Mouse (Mus musculus): ENCODE results near the gene Serinc4. TPM values are rescaled to one million over a fixed set of nuclear protein-coding genes. Genes with fewer than 3 reads are reported as not detected.

Gene Serinc4
- total and polyA plus RNA-seq, 2 experiments from 2014 or later, result 1.5 to 1.8 TPM

- Histone ChIP-seq H3K4me2 (ENCODE audit: low read depth, low read length, poor library complexity, severe bottlenecking) (peak overlapping the region; percentile 93), H3K4me1 (ENCODE audit: insufficient read depth, low read length) (0 out of 2 replicates have a peak, but pooled peaks cover 4% of the 10 kb centered on the region), H3K9ac (replicated peaks; ENCODE audit: low read length, poor library complexity, severe bottlenecking) (peak overlapping the region; percentile 92), H3K36me3 (ENCODE audit: insufficient read depth, low read length) (peaks cover 12% of the 10 kb centered on the region; the same call in 1 of the 2 replicates), H3K9me3 (ENCODE audit: low read length) (no peaks in the 10 kb centered on the region), H3K27me3 (ENCODE audit: insufficient read depth, low read length) (no peaks in the 10 kb centered on the region), H3K27ac (ENCODE audit: low read depth, low read length) (peak overlapping the region; percentile 94), H3K4me3 (ENCODE audit: low read depth, low read length) (peak overlapping the region; percentile 95)
- ATAC-seq (ENCODE audit: low FRiP score) (peak; percentile 80), DNase-seq (ENCODE audit: low spot score) (no peak)
- no peak for TF ChIP-seq CTCF (IDR thresholded peaks at IDR 0.05)
- WGBS, result under 1% methylated on average over 53 of the region's 54 CpGs
These were observed 7.0 kb downstream of the Serinc4 start for GRCm38 (mm10) chr2:121449545-121450011.

GRCm38 (mm10) chr2:121448739-121449535 is 7.6 kb downstream of the Serinc4 start, which contains the start of gene Serf2:
Serf2 (plus strand) TSS chr2:121449195.
- Histone ChIP-seq H3K4me3 (ENCODE audit: low read depth, low read length) (peak within 1 kb of the TSS; percentile 95), H3K36me3 (ENCODE audit: insufficient read depth, low read length) (peaks cover 12% of the 10 kb centered on the region; the same call in 1 of the 2 replicates), H3K4me1 (ENCODE audit: insufficient read depth, low read length) (0 out of 2 replicates have a peak, but pooled peaks cover 4% of the 10 kb centered on the region), H3K27ac (ENCODE audit: low read depth, low read length) (peak within 1 kb of the TSS; percentile 94), H3K9me3 (ENCODE audit: low read length) (no peaks in the 10 kb centered on the region), H3K9ac (replicated peaks; ENCODE audit: low read length, poor library complexity, severe bottlenecking) (peak within 1 kb of the TSS; percentile 92), H3K4me2 (ENCODE audit: low read depth, low read length, poor library complexity, severe bottlenecking) (peak within 1 kb of the TSS; percentile 93), H3K27me3 (ENCODE audit: insufficient read depth, low read length) (no peaks in the 10 kb centered on the region)
- 1% methylated on average over 65 of the region's 74 CpGs for WGBS
- ATAC-seq (ENCODE audit: low FRiP score), result peak; percentile 98
- DNase-seq (ENCODE audit: low spot score), result peak; percentile 98
- TF ChIP-seq CTCF (IDR thresholded peaks at IDR 0.05), result no peak

GRCm38 (mm10) chr2:121448136-121448535 is 8.4 kb downstream of the Serinc4 start:
- 16% methylated on average over 9 of the region's 9 CpGs for WGBS
- Histone ChIP-seq H3K9me3 (ENCODE audit: low read length) (no peaks in the 10 kb centered on the region), H3K4me2 (ENCODE audit: low read depth, low read length, poor library complexity, severe bottlenecking) (peak overlapping the region; percentile 93), H3K4me3 (ENCODE audit: low read depth, low read length) (peak overlapping the region; percentile 95; the same call in 1 of the 2 replicates), H3K36me3 (ENCODE audit: insufficient read depth, low read length) (peaks cover 8% of the 10 kb centered on the region; the same call in 1 of the 2 replicates), H3K9ac (replicated peaks; ENCODE audit: low read length, poor library complexity, severe bottlenecking) (no peak overlapping the region), H3K27ac (ENCODE audit: low read depth, low read length) (peak overlapping the region; percentile 69; the same call in 1 of the 2 replicates), H3K27me3 (ENCODE audit: insufficient read depth, low read length) (no peaks in the 10 kb centered on the region), H3K4me1 (ENCODE audit: insufficient read depth, low read length) (0 out of 2 replicates have a peak, but pooled peaks cover 4% of the 10 kb centered on the region)
- no peak for ATAC-seq (ENCODE audit: low FRiP score)
- TF ChIP-seq CTCF (IDR thresholded peaks at IDR 0.05), result peak; percentile 59
- peak; percentile 33 for DNase-seq (ENCODE audit: low spot score)

GRCm38 (mm10) chr2:121447006-121447405 is 9.6 kb downstream of the Serinc4 start:
- H3K27ac ChIP-seq (ENCODE audit: low read depth, low read length), result no peak overlapping the region
- WGBS, result 87% methylated on average over 3 of the region's 3 CpGs
- TF ChIP-seq CTCF (IDR thresholded peaks at IDR 0.05), result no peak

GRCm38 (mm10) chr2:121446506-121446905 is 10.1 kb downstream of the Serinc4 start:
- Histone ChIP-seq H3K27me3 (ENCODE audit: insufficient read depth, low read length) (peaks cover 7% of the 10 kb centered on the region; the same call in 1 of the 2 replicates), H3K9me3 (ENCODE audit: low read length) (no peaks in the 10 kb centered on the region), H3K4me2 (ENCODE audit: low read depth, low read length, poor library complexity, severe bottlenecking) (no peak overlapping the region), H3K9ac (replicated peaks; ENCODE audit: low read length, poor library complexity, severe bottlenecking) (no peak overlapping the region), H3K27ac (ENCODE audit: low read depth, low read length) (no peak overlapping the region), H3K4me3 (ENCODE audit: low read depth, low read length) (no peak overlapping the region), H3K36me3 (ENCODE audit: insufficient read depth, low read length) (no peaks in the 10 kb centered on the region), H3K4me1 (ENCODE audit: insufficient read depth, low read length) (0 out of 2 replicates have a peak, but pooled peaks cover 9% of the 10 kb centered on the region)
- TF ChIP-seq CTCF (IDR thresholded peaks at IDR 0.05), result no peak
- DNase-seq (ENCODE audit: low spot score), result no peak
- 81% methylated on average over 4 of the region's 4 CpGs for WGBS
- ATAC-seq (ENCODE audit: low FRiP score), result no peak

More at GRCm38 (mm10) chr2:121447006-121447405, 9.6 kb downstream of the Serinc4 start:
- ATAC-seq (ENCODE audit: low FRiP score) (no peak), DNase-seq (ENCODE audit: low spot score) (no peak)
- Histone ChIP-seq H3K9me3 (ENCODE audit: low read length) (no peaks in the 10 kb centered on the region), H3K27me3 (ENCODE audit: insufficient read depth, low read length) (peaks cover 2% of the 10 kb centered on the region; the same call in 1 of the 2 replicates), H3K36me3 (ENCODE audit: insufficient read depth, low read length) (no peaks in the 10 kb centered on the region), H3K4me3 (ENCODE audit: low read depth, low read length) (no peak overlapping the region), H3K4me1 (ENCODE audit: insufficient read depth, low read length) (0 out of 2 replicates have a peak, but pooled peaks cover 9% of the 10 kb centered on the region), H3K4me2 (ENCODE audit: low read depth, low read length, poor library complexity, severe bottlenecking) (no peak overlapping the region), H3K9ac (replicated peaks; ENCODE audit: low read length, poor library complexity, severe bottlenecking) (no peak overlapping the region)

All from midbrain, postnatal 0 days (tissue).